Mouse (Mus musculus): ENCODE results near the gene Hmga1.

- TF ChIP-seq CTCF (IDR thresholded peaks at IDR 0.05; ENCODE audit: control insufficient read depth, insufficient read depth, insufficient read length) = no peak
- no peak for TF ChIP-seq MAX (IDR thresholded peaks at IDR 0.05)
- no peak for TF ChIP-seq MYOD1 (IDR thresholded peaks at IDR 0.05; ENCODE audit: control insufficient read depth, insufficient read length, low read depth)
- no peak for TF ChIP-seq CEBPB (IDR thresholded peaks at IDR 0.05; ENCODE audit: low read depth)
These were observed 30.4 kb downstream of the Hmga1 start for GRCm38 (mm10) chr17:27586661-27587060.

Data from C2C12 (cell line).